ENCODE assay signal across 32 mouse cellular contexts in the genomic region with DNA sequence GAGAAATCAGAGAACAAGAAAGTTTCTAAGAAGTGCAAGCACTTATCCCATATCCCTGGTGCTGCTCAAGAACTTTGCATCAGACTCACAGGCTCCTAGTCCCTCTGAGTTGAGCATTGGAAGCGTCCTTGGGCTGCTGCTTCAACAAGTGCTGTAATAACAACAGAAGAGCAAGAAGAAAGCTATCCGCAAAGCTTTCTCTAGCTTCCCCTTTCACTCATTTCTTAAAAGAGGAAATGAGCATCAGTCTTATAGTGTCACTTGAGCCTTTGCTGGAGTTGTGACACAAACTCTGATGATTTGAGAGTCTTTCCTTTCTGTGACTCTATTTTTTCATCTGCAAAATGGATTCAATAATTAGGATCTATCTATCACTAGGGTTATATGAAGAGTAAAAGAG.
DNase-seq lines count a peak whose midpoint lies in the region; ATAC-seq and TF ChIP-seq lines count a peak whose summit lies in the region.
"Had no signal": no experiment of that assay in that cellular context is flagged by ENCODE, and none has a peak within 500 bp of the region (broad histone marks: within the 10 kb centered on the region; RNA-seq: fewer than 3 reads in every experiment).

No protein-coding gene starts in this region.

- H3K9me3 ChIP-seq in lung, postnatal 0 days (ENCODE audit: low read length) = no peaks in the 10 kb centered on the region
- H3K9me3 ChIP-seq in intestine, embryonic 15.5 days = no peaks in the 10 kb centered on the region
- H3K9me3 ChIP-seq: embryonic facial prominence, embryonic 10.5 days; embryonic facial prominence, embryonic 15.5 days; forebrain, embryonic 12.5 days; G1E; heart, embryonic 12.5 days; limb, embryonic 12.5 days; liver, embryonic 15.5 days; neural tube, embryonic 13.5 days had no signal

- no peak overlapping the region for H3K9ac ChIP-seq in lung, postnatal 0 days (replicated peaks; ENCODE audit: low read depth)
- H3K9ac ChIP-seq in intestine, embryonic 15.5 days = no peak overlapping the region
- H3K9ac ChIP-seq: embryonic facial prominence, embryonic 15.5 days; forebrain, embryonic 12.5 days; forebrain, postnatal 0 days; heart, embryonic 12.5 days; hindbrain, embryonic 14.5 days; limb, embryonic 12.5 days; liver, embryonic 15.5 days; lung, embryonic 14.5 days; neural tube, embryonic 13.5 days had no signal

- 85% methylated on average over 2 of the region's 2 CpGs for WGBS in lung, postnatal 0 days
- 19% methylated on average over 2 of the region's 2 CpGs for WGBS in macrophage (ENCODE audit: missing documents)
- WGBS in intestine, embryonic 15.5 days = 79% methylated on average over 2 of the region's 2 CpGs

- H3K36me3 ChIP-seq in lung, postnatal 0 days (ENCODE audit: insufficient read depth, low read length) = no peaks in the 10 kb centered on the region
- no peaks in the 10 kb centered on the region for H3K36me3 ChIP-seq in macrophage (ENCODE audit: inconsistent target)
- H3K36me3 ChIP-seq in splenic B cell, adult 2 months (ENCODE audit: control insufficient read depth, insufficient read depth, low read length, poor library complexity, severe bottlenecking) = no peaks in the 10 kb centered on the region
- no peaks in the 10 kb centered on the region for H3K36me3 ChIP-seq in intestine, embryonic 15.5 days
- H3K36me3 ChIP-seq: embryonic facial prominence, embryonic 10.5 days; embryonic facial prominence, embryonic 15.5 days; forebrain, embryonic 12.5 days; G1E; heart, embryonic 12.5 days; limb, embryonic 12.5 days; liver, embryonic 15.5 days; neural tube, embryonic 13.5 days had no signal

- ATAC-seq in lung, postnatal 0 days = no peak
- no peak for ATAC-seq in intestine, embryonic 15.5 days
- ATAC-seq: forebrain, postnatal 0 days; midbrain, embryonic 16.5 days had no signal

- no peaks in the 10 kb centered on the region for H3K4me1 ChIP-seq in lung, postnatal 0 days (ENCODE audit: insufficient read depth, low read depth, low read length)
- no peaks in the 10 kb centered on the region for H3K4me1 ChIP-seq in intestine, embryonic 15.5 days (replicated peaks)
- H3K4me1 ChIP-seq: embryonic facial prominence, embryonic 10.5 days; embryonic facial prominence, embryonic 15.5 days; forebrain, embryonic 12.5 days; heart, embryonic 12.5 days; limb, embryonic 12.5 days; liver, embryonic 15.5 days; neural tube, embryonic 13.5 days had no signal

- TF ChIP-seq EP300 in lung, postnatal 0 days (IDR thresholded peaks at IDR 0.05) = no peak

- H3K79me2 ChIP-seq in macrophage (ENCODE audit: inconsistent target) = no peaks in the 10 kb centered on the region

- no peak for TF ChIP-seq CTCF in lung, postnatal 0 days (IDR thresholded peaks at IDR 0.05)

- intact Hi-C loops in left cerebral cortex, postnatal 10 days (cut with DNase I) = no loop called here

- peak; percentile 26 for DNase-seq in lung, postnatal 0 days (ENCODE audit: low spot score)
- no peak for DNase-seq in lung, postnatal 25 days (ENCODE audit: low spot score)
- DNase-seq in adipocyte (ENCODE audit: low spot score) = peak; percentile 38
- DNase-seq in splenic B cell, adult 2 months (ENCODE audit: low read depth, low spot score) = peak; percentile 55
- DNase-seq in cerebellum, adult 11-12 months = no peak
- no peak for DNase-seq in left cerebral cortex, postnatal 10 days (ENCODE audit: extremely low spot score in 1 of 2, low spot score in 2 of 2)
- DNase-seq: adrenal gland, adult 2 months; adrenal gland, postnatal 36 days; cerebellum, adult 9-10 months; forebrain, postnatal 0 days; gastrocnemius, postnatal 10 days; kidney, adult 11 months; kidney, postnatal 25 days; lung, embryonic 14.5 days; lung, postnatal 36 days; retina, postnatal 1 day; right cerebral cortex, postnatal 14 days; thymus, adult 2 months; thymus, postnatal 4 days had no signal

- no peak overlapping the region for H3K27ac ChIP-seq in lung, postnatal 0 days (ENCODE audit: low read length)
- H3K27ac ChIP-seq in macrophage = peak overlapping the region; percentile 34
- H3K27ac ChIP-seq in intestine, embryonic 15.5 days = no peak overlapping the region
- H3K27ac ChIP-seq: embryonic facial prominence, embryonic 10.5 days; embryonic facial prominence, embryonic 15.5 days; forebrain, embryonic 12.5 days; hindbrain, embryonic 14.5 days; limb, embryonic 12.5 days; liver, embryonic 15.5 days; neural tube, embryonic 13.5 days had no signal

- no peak overlapping the region for H3K4me2 ChIP-seq in lung, postnatal 0 days (replicated peaks; ENCODE audit: low read depth, low read length)
- H3K4me2 ChIP-seq in intestine, embryonic 15.5 days (replicated peaks) = no peak overlapping the region
- H3K4me2 ChIP-seq: embryonic facial prominence, embryonic 15.5 days; forebrain, embryonic 12.5 days; heart, embryonic 12.5 days; hindbrain, embryonic 14.5 days; limb, embryonic 12.5 days; liver, embryonic 15.5 days; lung, embryonic 14.5 days; neural tube, embryonic 13.5 days had no signal

- H3K4me3 ChIP-seq in lung, postnatal 0 days (ENCODE audit: low read depth, low read length) = no peak overlapping the region
- no peak overlapping the region for H3K4me3 ChIP-seq in macrophage (ENCODE audit: inconsistent target)
- no peak overlapping the region for H3K4me3 ChIP-seq in intestine, embryonic 15.5 days (replicated peaks)
- H3K4me3 ChIP-seq: embryonic facial prominence, embryonic 10.5 days; embryonic facial prominence, embryonic 15.5 days; forebrain, embryonic 12.5 days; heart, embryonic 12.5 days; limb, embryonic 12.5 days; liver, embryonic 15.5 days; myocyte; neural tube, embryonic 13.5 days had no signal

- H3K27me3 ChIP-seq in lung, postnatal 0 days (replicated peaks; ENCODE audit: insufficient read depth, low read length) = no peaks in the 10 kb centered on the region
- H3K27me3 ChIP-seq in splenic B cell, adult 2 months (ENCODE audit: control insufficient read depth, insufficient read depth, low read length, poor library complexity, severe bottlenecking) = no peaks in the 10 kb centered on the region
- H3K27me3 ChIP-seq in intestine, embryonic 15.5 days (replicated peaks) = no peaks in the 10 kb centered on the region
- H3K27me3 ChIP-seq: embryonic facial prominence, embryonic 15.5 days; forebrain, embryonic 12.5 days; heart, embryonic 12.5 days; limb, embryonic 12.5 days; liver, embryonic 15.5 days; neural tube, embryonic 13.5 days had no signal

Comparison
In these comparisons a context has a peak if more than half of its experiments do, and no peak if none do; other contexts are left out.
1. DNase-seq: peak in lung, postnatal 0 days (single experiment), adipocyte (single experiment) and splenic B cell, adult 2 months (single experiment); none in lung, postnatal 25 days (single experiment), cerebellum, adult 11-12 months (single experiment) and left cerebral cortex, postnatal 10 days (0 of 2).